Mouse (Mus musculus) layer of hippocampus, adult 11-12 months (tissue): Measurements from ENCODE around the gene Wdr83.
A peak's percentile ranks its signal among the peaks of the same experiment; 100 is the strongest.

Source experiments
- DNase-seq: peaks from one replicate; pipeline ENCODE4 v3.0.0; 2022; ENCODE audit warnings: low spot score

Gene Wdr83

GRCm38 (mm10) chr8:85034764-85035163, 46.3 kb downstream of the Wdr83 start:
- DNase-seq: peak; percentile 73

GRCm38 (mm10) chr8:85033867-85034266, 47.2 kb downstream of the Wdr83 start:
- no peak for DNase-seq

DNA sequence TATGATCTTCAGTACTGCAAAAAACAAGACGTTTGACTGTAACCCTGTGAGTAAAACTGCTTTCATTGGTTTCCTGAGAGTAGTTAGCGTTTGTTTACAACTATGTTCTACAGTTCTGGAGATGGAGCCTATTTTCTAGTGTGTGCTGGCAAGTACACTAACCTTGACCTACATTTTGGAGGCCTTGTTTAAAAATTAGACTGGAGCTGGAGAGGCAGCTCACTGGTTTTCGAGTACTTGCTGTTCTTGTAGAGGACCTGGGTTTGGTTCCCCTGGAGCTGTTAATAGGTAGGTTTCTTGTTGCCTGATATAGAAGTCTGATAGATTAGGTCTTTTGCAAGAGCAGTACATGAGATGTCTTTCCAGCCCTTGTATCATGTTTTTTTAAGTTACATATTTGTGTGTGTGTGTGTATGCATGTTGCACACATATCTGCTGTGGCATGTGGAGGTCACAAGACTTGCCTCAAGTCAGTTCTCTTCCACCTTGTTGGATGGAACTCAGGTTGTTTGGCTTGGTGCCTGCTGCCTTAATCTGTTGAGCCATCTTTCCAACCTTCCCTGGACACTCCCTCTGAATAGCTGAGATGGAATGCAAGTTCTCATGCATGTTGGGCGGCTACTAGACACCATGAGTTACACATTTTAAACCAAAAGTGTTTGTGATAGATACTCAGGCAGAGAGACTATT, 48.3 kb downstream of the Wdr83 start:
- no peak for DNase-seq

DNA sequence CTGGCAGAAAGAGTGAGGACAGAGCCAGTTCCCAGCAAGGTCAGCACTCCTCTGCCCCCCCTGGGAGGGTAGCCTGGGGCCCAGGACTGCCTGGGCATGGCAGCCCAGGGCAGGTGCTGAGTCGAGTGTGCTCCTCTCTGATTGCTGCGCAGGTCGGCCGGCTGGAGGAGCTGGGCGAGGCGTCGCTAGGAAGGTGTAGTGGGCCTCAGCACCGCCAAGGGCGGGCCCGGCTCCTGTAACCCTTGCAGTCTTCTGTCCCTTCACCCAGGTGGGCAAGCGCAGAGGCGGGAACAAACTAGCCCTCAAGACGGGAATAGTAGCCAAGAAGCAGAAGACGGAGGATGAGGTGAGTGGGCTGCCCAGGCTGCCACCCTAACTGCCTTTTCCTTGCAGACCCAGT, 51.8 kb downstream of the Wdr83 start:
- DNase-seq: no peak

GRCm38 (mm10) chr8:85027922-85028321, 53.2 kb downstream of the Wdr83 start:
- DNase-seq: no peak

DNA sequence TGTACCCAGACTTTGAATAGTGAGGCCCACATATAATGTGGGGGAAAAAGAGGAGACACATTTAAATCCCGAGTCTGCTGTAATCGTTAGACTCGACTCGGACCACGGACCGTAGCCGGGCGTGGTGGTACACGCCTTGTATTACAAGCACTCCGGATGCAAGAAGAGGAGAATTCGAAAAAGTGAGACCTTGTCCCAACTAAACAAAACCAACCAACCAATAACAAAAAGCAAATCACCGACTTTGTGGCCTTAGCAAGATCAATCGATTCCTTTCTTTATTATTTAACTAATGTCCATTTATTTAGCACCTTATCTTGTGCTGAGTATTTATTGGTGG, 53.6 kb downstream of the Wdr83 start:
- no peak for DNase-seq

DNA sequence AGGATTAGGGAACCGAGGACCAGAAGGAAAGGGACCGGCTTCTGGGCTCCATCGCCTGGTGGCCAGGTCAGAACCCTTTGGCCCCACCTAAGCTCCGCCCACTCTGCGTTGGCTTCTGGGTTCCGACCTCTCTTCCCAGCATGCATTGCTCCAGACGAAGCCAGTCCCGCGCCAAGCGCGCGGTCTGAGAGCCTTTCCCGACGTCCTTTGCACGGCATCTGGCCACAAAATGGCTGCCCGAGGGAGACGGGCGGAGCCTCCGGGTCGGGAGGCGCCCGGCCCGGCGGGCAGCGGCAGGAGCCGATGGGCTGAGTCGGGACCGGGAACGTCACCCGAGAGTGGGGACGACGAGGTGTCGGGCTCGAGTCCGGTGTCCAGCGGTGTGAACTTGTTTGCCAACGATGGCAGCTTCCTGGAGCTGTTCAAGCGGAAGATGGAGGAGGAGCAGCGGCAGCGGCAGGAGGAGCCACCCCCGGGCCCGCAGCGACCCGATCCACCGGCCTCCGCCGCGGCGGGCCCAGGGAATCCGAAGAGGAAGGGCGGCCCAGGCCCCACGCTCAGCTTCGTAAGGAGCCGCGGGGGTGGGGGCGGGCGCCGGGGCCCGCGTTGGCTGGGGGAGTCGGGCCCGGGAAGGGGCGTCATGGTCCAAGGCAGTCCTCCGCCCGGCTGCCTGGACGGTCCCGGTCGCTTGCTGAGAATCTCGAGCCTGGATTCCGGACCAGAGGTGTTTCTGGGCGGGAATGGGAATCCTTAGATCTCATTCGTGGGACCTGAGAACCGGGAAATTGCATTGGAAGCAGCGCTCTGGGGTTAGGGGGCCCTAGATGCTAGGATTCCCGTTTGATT, 54.2 kb downstream of the Wdr83 start, which contains the start of gene Trir:
Gene Trir, plus strand, starts transcription at position 154 of the 846 bp plus-strand sequence.
- peak; percentile 96 for DNase-seq

DNA sequence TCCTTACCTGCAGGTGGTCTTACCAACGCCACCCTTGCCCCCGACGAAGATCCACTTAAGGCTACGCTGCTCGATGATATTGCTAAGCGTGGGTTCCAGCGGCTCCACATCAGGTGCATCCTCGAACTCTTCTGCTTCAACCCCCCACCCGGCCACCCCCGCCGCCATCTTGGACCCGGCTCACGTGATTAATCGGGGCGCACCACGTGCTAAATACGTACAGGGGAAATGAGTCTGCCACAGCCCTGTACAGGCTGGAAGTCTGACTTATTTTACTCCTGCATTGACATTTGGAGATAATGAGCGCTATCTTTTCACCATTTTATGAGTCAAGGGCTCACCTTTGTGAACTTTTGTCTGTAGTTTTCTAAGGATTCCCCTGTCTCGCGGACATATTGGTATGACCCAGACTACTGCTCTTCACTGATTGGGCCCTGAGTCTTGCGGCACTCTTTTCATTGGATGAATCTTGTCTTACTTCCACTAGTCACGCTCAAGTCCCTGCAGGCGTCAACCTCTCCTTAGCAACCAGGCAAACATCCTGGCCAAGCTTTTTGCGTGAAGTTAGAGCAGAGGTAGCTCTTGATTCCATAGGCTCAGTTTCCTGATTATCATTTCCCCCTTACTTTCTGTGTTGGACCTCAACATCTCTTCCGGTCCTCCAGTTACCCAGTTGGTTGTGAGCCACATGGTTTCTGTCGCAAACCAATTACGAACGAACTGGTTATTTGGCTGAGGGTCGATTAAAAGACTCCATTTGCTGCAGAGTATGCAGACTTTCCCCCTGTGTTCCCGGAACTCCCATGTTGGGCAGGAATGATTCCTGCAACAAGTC, 55.8 kb downstream of the Wdr83 start, which contains the start of gene Asna1:
Gene Asna1, minus strand, starts transcription at position 184 of the 835 bp plus-strand sequence.
- peak; percentile 90 for DNase-seq
